Mouse (Mus musculus) adrenal gland, adult 10 weeks (tissue): ENCODE data around the gene Smim17. TPM values are rescaled to one million over a fixed set of nuclear protein-coding genes. Genes with fewer than 3 reads are reported as not detected.

ENCODE experiments used
- polyA plus RNA-seq: library from polyadenylated mRNA; stranded (reverse); fragments of 350-450 nt; fragmentation: Illumina TruSeq; extraction: RNeasy Lipid Tissue Mini Kit (QIAGEN cat#74804); gene quantifications from one replicate; pipeline ENCODE4 v1.2.3, GENCODE M21; 2014; ENCODE audit warnings: low read depth, low replicate concordance

Smim17 gene
- polyA plus RNA-seq: 0.41 TPM

DNA sequence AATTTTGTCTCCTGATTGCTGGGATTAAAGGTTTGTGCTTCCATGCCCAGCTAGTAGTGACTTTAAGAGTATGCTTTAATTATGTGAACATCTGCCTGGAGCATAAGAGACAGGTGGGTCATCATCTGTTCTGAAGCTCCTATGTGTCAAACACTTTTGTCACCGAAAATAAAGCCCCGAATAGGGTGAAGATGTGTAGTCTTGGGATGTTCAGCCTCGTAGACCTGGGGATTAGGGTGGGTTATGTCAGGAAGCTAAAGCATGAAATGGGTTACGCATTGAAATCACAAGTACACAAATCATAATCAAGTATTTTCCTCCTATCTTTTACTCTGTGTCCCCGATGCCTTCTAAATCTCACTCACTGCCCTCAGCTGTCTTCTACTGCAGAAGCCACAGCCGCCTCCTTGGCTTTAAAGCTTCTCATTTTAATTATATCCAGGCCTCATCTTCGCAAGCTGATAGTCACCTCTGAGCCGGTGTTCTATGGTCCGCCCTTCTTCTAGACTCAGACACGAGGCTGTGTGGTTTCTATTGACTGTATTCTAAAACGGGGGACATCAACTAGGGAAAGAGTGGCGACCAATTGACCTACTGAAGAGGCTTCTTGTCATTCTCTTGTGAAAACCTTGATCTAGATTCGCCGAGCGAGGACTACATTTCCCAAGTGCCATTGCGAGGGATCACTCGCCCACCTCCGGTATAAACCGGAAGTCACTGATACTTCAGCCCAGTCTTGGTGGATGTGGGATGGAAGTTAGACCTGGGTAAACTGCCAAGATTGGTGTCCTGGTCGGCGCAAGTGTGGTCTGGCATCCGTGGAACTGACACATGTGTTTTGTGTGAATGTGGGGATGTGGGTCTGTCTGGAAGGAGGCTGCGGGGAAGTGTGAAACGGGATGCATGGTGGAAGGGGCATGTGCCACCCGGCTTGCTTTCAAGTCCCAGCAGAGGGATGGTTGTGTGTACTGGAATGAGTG, at the start of gene Smim17:
TSS of gene Smim17 (plus strand) at position 720 of the 980 bp plus-strand sequence.

DNA sequence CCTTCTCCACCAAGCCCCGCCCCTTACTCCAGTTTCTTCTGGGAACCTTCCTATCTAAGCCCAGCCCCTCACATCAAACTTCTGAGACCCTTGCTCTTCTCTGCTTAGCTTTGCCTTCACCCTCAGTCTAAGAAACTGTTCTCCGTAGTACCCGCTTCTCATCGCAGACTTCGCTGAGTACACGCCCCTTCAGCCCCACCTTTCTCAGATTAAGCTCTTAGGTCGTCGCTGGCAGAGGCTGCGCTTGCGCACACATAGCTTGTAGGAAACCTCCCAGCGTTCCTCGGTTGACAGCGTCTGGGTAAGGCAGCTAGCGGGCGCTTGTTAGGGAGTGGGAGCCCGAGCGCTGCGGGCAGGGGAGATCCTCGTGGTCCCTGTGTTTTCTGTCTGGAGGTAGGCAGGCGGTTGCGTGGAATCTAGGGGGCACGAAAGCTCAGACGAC, 35.4 kb upstream of the Smim17 start, which contains the start of gene Zfp78:
TSS of gene Zfp78 (plus strand) at position 234 of the 442 bp plus-strand sequence.

DNA sequence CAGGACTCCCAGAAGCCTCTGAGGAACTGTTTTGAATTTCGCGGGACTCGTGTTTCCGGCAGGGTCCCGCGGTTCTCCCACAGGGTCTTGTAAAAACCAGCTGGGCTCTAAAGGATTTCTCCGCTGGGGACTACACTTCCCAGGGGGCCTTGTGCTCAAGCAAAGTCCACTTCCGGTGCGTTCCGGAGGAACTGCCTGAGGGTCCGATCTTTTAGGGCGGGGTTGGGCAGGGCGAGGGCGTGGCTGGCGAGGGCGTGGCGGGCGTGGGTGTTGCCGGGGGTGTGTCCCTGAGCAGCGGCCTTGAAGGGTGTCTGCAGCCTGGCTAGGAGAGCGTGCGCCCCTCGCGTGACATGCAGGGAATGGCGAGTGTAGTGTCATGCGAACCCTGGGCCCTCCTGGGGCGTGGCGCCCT, 15.5 kb upstream of the Smim17 start, which contains the start of gene Zfp28:
TSS of gene Zfp28 (plus strand) at position 252 of the 412 bp plus-strand sequence.

DNA sequence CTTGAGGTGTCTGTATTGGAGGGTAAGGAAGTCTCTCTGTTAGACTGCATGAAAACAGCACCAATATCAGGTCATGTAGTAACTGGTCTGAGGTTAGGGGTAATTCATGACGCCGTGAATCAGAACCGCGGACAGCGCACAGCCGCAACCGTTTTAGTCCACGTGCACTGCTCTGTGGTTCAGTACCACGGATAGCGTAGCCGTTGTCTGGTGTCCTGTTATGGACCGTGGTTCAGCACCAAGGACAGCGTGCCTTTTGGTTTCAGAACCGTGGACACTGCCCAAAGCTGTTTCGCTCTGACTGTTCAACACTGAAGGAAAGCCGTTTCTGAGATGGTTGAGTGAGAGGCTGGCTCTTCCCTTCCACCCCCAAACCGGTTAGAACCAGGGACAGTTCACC, 11.5 kb downstream of the Smim17 start, which contains the start of gene Gm20715:
TSS of gene Gm20715 (plus strand) at position 235 of the 400 bp plus-strand sequence.

DNA sequence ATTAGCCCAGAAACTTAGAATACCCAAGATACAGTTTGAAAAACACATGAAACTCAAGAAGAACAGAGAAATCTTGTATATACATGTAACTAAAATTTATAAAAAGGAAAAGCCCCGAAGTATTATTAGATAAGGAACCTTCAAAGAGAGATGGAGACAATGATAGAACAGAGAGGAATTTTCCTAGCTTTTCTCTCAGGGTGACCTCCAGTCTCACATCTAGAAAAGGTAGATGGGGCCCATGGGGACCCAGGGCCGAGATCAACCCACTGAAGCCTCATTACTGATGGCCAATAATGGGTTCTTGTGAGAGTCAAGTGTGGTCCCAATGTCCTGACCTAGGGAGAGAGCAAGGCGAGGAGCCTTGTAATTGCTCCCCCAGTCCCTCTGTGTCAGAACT, 39.9 kb downstream of the Smim17 start, which contains the start of gene Olfr1344:
TSS of gene Olfr1344 (plus strand) at position 301 of the 400 bp plus-strand sequence.

DNA sequence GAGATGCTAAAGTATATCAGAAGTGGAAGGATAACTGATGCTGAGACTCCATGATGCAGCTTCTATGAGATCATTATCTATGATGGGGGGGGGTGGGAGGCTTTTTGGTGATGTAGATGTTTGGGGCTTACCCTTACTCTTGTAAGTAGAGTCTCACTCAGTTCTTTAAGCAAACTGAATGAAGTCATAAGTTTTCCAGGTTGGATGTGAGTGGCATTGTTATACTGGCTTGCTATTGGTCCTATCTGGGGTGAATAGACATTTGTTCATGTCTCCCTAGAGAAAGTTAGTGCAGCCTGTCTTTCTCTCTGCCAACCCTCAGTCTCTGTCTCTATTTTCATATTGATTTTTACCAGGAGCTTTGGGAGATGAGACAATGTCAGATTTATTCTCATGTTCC, 57.4 kb downstream of the Smim17 start, which contains the start of gene Olfr1336:
TSS of gene Olfr1336 (plus strand) at position 301 of the 400 bp plus-strand sequence.

DNA sequence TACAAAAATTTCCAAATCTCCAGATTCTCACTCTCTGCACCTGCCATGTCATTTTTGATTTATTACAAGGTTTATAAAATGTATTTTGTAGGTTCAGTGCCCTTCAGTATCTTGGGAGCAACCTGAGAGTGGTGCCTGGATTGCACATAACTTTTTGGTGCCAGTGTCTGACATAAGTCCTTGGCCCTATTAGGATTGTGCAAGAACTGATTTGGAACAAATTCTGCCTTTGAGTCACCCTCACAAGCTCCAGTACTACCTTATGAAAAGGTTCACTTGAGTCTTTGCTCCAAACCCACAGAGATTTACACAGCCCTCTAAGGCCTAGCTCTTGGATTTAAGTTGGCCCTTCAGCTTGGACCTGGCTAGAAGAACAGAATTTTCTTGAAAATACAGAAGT, 68.4 kb downstream of the Smim17 start, which contains the start of gene Olfr1346:
TSS of gene Olfr1346 (plus strand) at position 151 of the 400 bp plus-strand sequence.

Other genes with a start within 250 kb of the Smim17 start
- gene Zfp787, start 242.7 kb upstream of the Smim17 start, polyA plus RNA-seq: 5.1 TPM
- 7.1 TPM for gene Zfp444, start 226.5 kb upstream of the Smim17 start, polyA plus RNA-seq
- gene Galp, start 201.6 kb upstream of the Smim17 start, polyA plus RNA-seq: not detected
- gene Zscan5b, start 176.4 kb upstream of the Smim17 start, polyA plus RNA-seq: not detected
- not detected for gene Epp13, start 146.0 kb upstream of the Smim17 start, polyA plus RNA-seq
- 23.6 TPM for gene Zfp667, start 112.1 kb upstream of the Smim17 start, polyA plus RNA-seq
- gene Zfp583, start 67.4 kb upstream of the Smim17 start, polyA plus RNA-seq: 10.8 TPM
- gene Gm3854, start 55.0 kb upstream of the Smim17 start, polyA plus RNA-seq: 0.17 TPM
- gene Zfp78, start 35.4 kb upstream of the Smim17 start, polyA plus RNA-seq: 5.9 TPM
- gene Zfp28, start 15.4 kb upstream of the Smim17 start, polyA plus RNA-seq: 10.3 TPM
- gene Gm20715, start 11.6 kb downstream of the Smim17 start, polyA plus RNA-seq: not detected
- gene Olfr1344, start 40.0 kb downstream of the Smim17 start, polyA plus RNA-seq: not detected
- not detected for gene Olfr1336, start 57.5 kb downstream of the Smim17 start, polyA plus RNA-seq
- not detected for gene Olfr1346, start 68.4 kb downstream of the Smim17 start, polyA plus RNA-seq
- gene Olfr5, start 88.2 kb downstream of the Smim17 start, polyA plus RNA-seq: not detected
- not detected for gene Olfr1347, start 101.0 kb downstream of the Smim17 start, polyA plus RNA-seq
- not detected for gene Olfr1348, start 110.0 kb downstream of the Smim17 start, polyA plus RNA-seq
- not detected for gene Olfr1349, start 124.2 kb downstream of the Smim17 start, polyA plus RNA-seq
- gene Olfr1350, start 166.1 kb downstream of the Smim17 start, polyA plus RNA-seq: not detected